Mouse (Mus musculus): ENCODE results near the gene Pou3f3.

DNA sequence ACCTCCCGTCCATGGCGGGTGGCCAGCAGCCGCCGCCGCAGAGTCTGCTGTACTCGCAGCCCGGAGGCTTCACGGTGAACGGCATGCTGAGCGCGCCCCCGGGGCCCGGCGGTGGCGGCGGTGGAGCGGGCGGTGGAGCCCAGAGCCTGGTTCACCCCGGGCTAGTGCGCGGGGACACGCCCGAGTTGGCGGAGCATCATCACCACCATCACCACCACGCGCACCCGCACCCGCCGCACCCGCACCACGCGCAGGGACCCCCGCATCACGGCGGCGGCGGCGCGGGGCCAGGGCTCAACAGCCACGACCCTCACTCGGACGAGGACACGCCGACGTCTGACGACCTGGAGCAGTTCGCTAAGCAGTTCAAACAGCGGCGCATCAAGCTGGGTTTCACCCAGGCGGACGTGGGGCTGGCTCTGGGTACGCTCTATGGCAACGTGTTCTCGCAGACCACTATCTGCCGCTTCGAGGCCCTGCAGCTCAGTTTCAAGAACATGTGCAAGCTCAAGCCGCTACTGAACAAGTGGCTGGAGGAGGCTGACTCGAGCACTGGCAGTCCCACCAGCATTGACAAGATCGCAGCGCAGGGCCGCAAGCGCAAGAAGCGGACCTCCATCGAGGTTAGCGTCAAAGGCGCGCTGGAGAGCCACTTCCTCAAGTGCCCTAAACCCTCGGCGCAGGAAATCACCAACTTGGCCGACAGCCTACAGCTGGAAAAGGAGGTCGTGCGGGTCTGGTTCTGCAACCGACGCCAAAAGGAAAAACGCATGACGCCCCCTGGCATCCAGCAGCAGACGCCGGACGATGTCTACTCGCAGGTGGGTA is 2.4 kb downstream of the Pou3f3 start:
- no peak for TF ChIP-seq CTCF (IDR thresholded peaks at IDR 0.05; ENCODE audit: insufficient read depth, low read length)
- no peak for TF ChIP-seq POLR2A (IDR thresholded peaks at IDR 0.05; ENCODE audit: borderline replicate concordance, extremely low read depth, low read depth, low read length)

Measured in lung, adult 2 months (tissue).